Comparison of ENCODE assay signal across 8 mouse cellular contexts in the genomic region with DNA sequence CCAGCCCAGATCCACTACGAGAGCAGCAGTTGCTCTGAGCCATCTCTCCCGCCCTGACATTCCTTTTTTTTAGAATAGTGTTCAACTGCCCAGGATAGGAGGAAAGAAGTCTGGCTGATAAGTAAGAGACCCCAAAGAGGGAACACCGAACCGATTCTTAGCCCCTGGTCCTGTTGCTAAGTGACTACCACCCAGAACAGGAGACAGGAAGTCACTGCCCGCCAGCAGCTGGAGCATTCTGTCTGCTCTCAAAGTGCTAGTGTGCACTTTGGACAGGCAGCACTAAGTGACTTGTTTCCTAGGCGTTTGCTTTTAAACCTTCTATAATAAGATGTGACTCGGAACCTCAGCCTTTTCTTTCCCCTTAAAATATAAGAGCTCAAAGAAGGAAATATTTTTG. TPM values are rescaled to one million over a fixed set of nuclear protein-coding genes. Genes with fewer than 3 reads are reported as not detected.
DNase-seq lines count a peak whose midpoint lies in the region; ATAC-seq and TF ChIP-seq lines count a peak whose summit lies in the region.

No protein-coding gene starts in this region.

- H3K9me3 ChIP-seq in hindbrain, embryonic 13.5 days = no peaks in the 10 kb centered on the region
- H3K9me3 ChIP-seq in hindbrain, embryonic 10.5 days = no peaks in the 10 kb centered on the region
- no peaks in the 10 kb centered on the region for H3K9me3 ChIP-seq in stomach, embryonic 14.5 days (ENCODE audit: control insufficient read depth, low read depth, low read length)
- no peaks in the 10 kb centered on the region for H3K9me3 ChIP-seq in stomach, postnatal 0 days (ENCODE audit: control insufficient read depth, low read length)

- ATAC-seq in hindbrain, embryonic 13.5 days (ENCODE audit: low FRiP score) = no peak
- no peak for ATAC-seq in stomach, embryonic 14.5 days (ENCODE audit: insufficient number of reproducible peaks, insufficient read depth, low FRiP score, low read depth)
- ATAC-seq in stomach, postnatal 0 days (ENCODE audit: low FRiP score, low TSS enrichment) = no peak

- H3K27ac ChIP-seq in hindbrain, embryonic 13.5 days = peak overlapping the region; percentile 15; the same call in 1 of the 2 replicates
- H3K27ac ChIP-seq in hindbrain, embryonic 10.5 days = no peak overlapping the region
- H3K27ac ChIP-seq in stomach, embryonic 14.5 days (ENCODE audit: low read length) = peak overlapping the region; percentile 29; the same call in 1 of the 2 replicates
- H3K27ac ChIP-seq in stomach, postnatal 0 days (replicated peaks) = no peak overlapping the region
- peak overlapping the region; percentile 54 for H3K27ac ChIP-seq in kidney, adult 2 months (ENCODE audit: insufficient read depth, low read depth, low read length)

- no peak for DNase-seq in hindbrain, embryonic 10.5 days (ENCODE audit: low spot score)
- no peak for DNase-seq in stomach, postnatal 0 days (ENCODE audit: low spot score)
- DNase-seq in kidney, adult 2 months = peak; percentile 61
- peak; percentile 43 for DNase-seq in naive thymus-derived CD4-positive, alpha-beta T cell, adult 2 months (ENCODE audit: low read depth)
- no peak for DNase-seq in adrenal gland, postnatal 36 days
- DNase-seq in layer of hippocampus, postnatal 25 days (ENCODE audit: extremely low spot score in 1 of 2, low spot score in 1 of 2) = no peak

- TF ChIP-seq CTCF in stomach, postnatal 0 days (IDR thresholded peaks at IDR 0.05; ENCODE audit: low read depth) = no peak
- no peak for TF ChIP-seq CTCF in kidney, adult 2 months (conservative IDR thresholded peaks at IDR 0.05; ENCODE audit: insufficient read depth, insufficient read length, low read depth, low read length)

- no peak overlapping the region for H3K4me3 ChIP-seq in hindbrain, embryonic 13.5 days
- H3K4me3 ChIP-seq in hindbrain, embryonic 10.5 days = no peak overlapping the region
- H3K4me3 ChIP-seq in stomach, embryonic 14.5 days (ENCODE audit: low read depth, low read length) = no peak overlapping the region
- H3K4me3 ChIP-seq in stomach, postnatal 0 days (ENCODE audit: low read depth, low read length) = no peak overlapping the region
- no peak overlapping the region for H3K4me3 ChIP-seq in kidney, adult 2 months (ENCODE audit: insufficient read depth, low read depth, low read length)

- WGBS in hindbrain, embryonic 13.5 days = 84% methylated on average over 7 of the region's 7 CpGs
- whole genome bisulfite sequencing in hindbrain, embryonic 10.5 days = 81% methylated on average over 7 of the region's 7 CpGs
- 62% methylated on average over 7 of the region's 7 CpGs for WGBS in stomach, embryonic 14.5 days
- 58% methylated on average over 7 of the region's 7 CpGs for WGBS in stomach, postnatal 0 days
- 25% methylated on average over 7 of the region's 7 CpGs for WGBS in kidney, adult 2 months

- H3K4me2 ChIP-seq in hindbrain, embryonic 13.5 days = no peak overlapping the region
- H3K4me2 ChIP-seq in stomach, embryonic 14.5 days (replicated peaks; ENCODE audit: low read depth, low read length) = no peak overlapping the region
- no peak overlapping the region for H3K4me2 ChIP-seq in stomach, postnatal 0 days (replicated peaks; ENCODE audit: low read depth)

- H3K36me3 ChIP-seq in hindbrain, embryonic 13.5 days = peaks cover 53% of the 10 kb centered on the region
- peaks cover 50% of the 10 kb centered on the region for H3K36me3 ChIP-seq in hindbrain, embryonic 10.5 days
- H3K36me3 ChIP-seq in stomach, embryonic 14.5 days (ENCODE audit: control insufficient read depth, insufficient read depth, low read length) = peaks cover 8% of the 10 kb centered on the region; the same call in 1 of the 2 replicates
- H3K36me3 ChIP-seq in stomach, postnatal 0 days (ENCODE audit: control insufficient read depth, insufficient read depth, low read length) = no peaks in the 10 kb centered on the region; the same call in 1 of the 2 replicates
- H3K36me3 ChIP-seq in kidney, adult 2 months (ENCODE audit: control insufficient read depth, insufficient read depth, low read length) = no peaks in the 10 kb centered on the region; the same call in 1 of the 2 replicates

- TF ChIP-seq POLR2A in kidney, adult 2 months (IDR thresholded peaks at IDR 0.05; ENCODE audit: low read depth, low read length) = no peak

- H3K4me1 ChIP-seq in hindbrain, embryonic 13.5 days (replicated peaks) = 0 out of 2 replicates have a peak, but pooled peaks cover 4% of the 10 kb centered on the region
- peaks cover 11% of the 10 kb centered on the region for H3K4me1 ChIP-seq in hindbrain, embryonic 10.5 days (replicated peaks)
- 0 out of 2 replicates have a peak, but pooled peaks cover 2% of the 10 kb centered on the region for H3K4me1 ChIP-seq in stomach, embryonic 14.5 days (ENCODE audit: control insufficient read depth, insufficient read depth, low read length)
- no peaks in the 10 kb centered on the region for H3K4me1 ChIP-seq in stomach, postnatal 0 days (replicated peaks; ENCODE audit: control insufficient read depth, insufficient read depth)
- peaks cover 11% of the 10 kb centered on the region for H3K4me1 ChIP-seq in kidney, adult 2 months (ENCODE audit: control insufficient read depth, insufficient read depth, low read length)

- H3K9ac ChIP-seq in hindbrain, embryonic 13.5 days = no peak overlapping the region
- H3K9ac ChIP-seq in stomach, embryonic 14.5 days (replicated peaks; ENCODE audit: low read depth, low read length) = no peak overlapping the region
- no peak overlapping the region for H3K9ac ChIP-seq in stomach, postnatal 0 days (ENCODE audit: low read length)

- TF ChIP-seq EP300 in stomach, postnatal 0 days (optimal IDR thresholded peaks at IDR 0.05) = no peak

- no peaks in the 10 kb centered on the region for H3K27me3 ChIP-seq in hindbrain, embryonic 13.5 days
- no peaks in the 10 kb centered on the region for H3K27me3 ChIP-seq in hindbrain, embryonic 10.5 days (ENCODE audit: insufficient read depth, poor library complexity, severe bottlenecking)
- H3K27me3 ChIP-seq in stomach, embryonic 14.5 days (ENCODE audit: control insufficient read depth, insufficient read depth, low read length) = no peaks in the 10 kb centered on the region
- no peaks in the 10 kb centered on the region for H3K27me3 ChIP-seq in stomach, postnatal 0 days (ENCODE audit: control insufficient read depth, insufficient read depth, low read length)
- H3K27me3 ChIP-seq in kidney, adult 2 months (replicated peaks; ENCODE audit: control insufficient read depth, insufficient read depth, low read length) = no peaks in the 10 kb centered on the region

RNA-seq across cellular contexts. Expression of a gene that starts 5.0 kb away (rescaled TPM):
- 0.13 and 0.27 TPM in 2 replicates for polyA plus RNA-seq in hindbrain, embryonic 13.5 days (2015; fragmentation: Nextera tagmentation; extraction: Ambion mirVana)
- polyA plus RNA-seq in hindbrain, embryonic 10.5 days (2016; fragmentation: Nextera tagmentation; extraction: Ambion mirVana) = 0.35 and 0.47 TPM in 2 replicates
- 0.13 and 0.51 TPM in 2 replicates for polyA plus RNA-seq in stomach, embryonic 14.5 days (2014; fragmentation: Nextera tagmentation; extraction: Ambion mirVana)
- polyA plus RNA-seq in stomach, postnatal 0 days (2015; fragmentation: Nextera tagmentation; extraction: Ambion mirVana) = 0.13 and 0.15 TPM in 2 replicates
- 0.60 and 1.0 TPM in 2 replicates for polyA plus RNA-seq in kidney, adult 2 months (2012; rRNA removed)
- total RNA-seq in adrenal gland, postnatal 36 days (2021) = under 1 TPM; 0.50 to 0.59 TPM
- total RNA-seq in layer of hippocampus, postnatal 25 days (2021) = under 1 TPM; 0.12 to 0.15 TPM

RNA-seq across cellular contexts. Expression of a gene that starts 37.8 kb away (rescaled TPM):
- 12.5 and 13.1 TPM in 2 replicates for polyA plus RNA-seq in hindbrain, embryonic 13.5 days (2015; fragmentation: Nextera tagmentation; extraction: Ambion mirVana)
- 10.5 and 12.4 TPM in 2 replicates for polyA plus RNA-seq in hindbrain, embryonic 10.5 days (2016; fragmentation: Nextera tagmentation; extraction: Ambion mirVana)
- 13.6 and 15.1 TPM in 2 replicates for polyA plus RNA-seq in stomach, embryonic 14.5 days (2014; fragmentation: Nextera tagmentation; extraction: Ambion mirVana)
- polyA plus RNA-seq in stomach, postnatal 0 days (2015; fragmentation: Nextera tagmentation; extraction: Ambion mirVana) = 4.9 TPM in 2 replicates
- polyA plus RNA-seq in kidney, adult 2 months (2012; rRNA removed) = 2.2 and 2.9 TPM in 2 replicates
- 10 to 100 TPM; 11.0 to 12.0 TPM for total RNA-seq in adrenal gland, postnatal 36 days (2021)
- 10 to 100 TPM in 1 of 2 experiments, 1 to 10 TPM in 1; 8.5 to 10.4 TPM for total RNA-seq in layer of hippocampus, postnatal 25 days (2021)

RNA-seq across cellular contexts. Expression of a gene that starts 52.7 kb away (rescaled TPM):
- polyA plus RNA-seq in hindbrain, embryonic 13.5 days (2015; fragmentation: Nextera tagmentation; extraction: Ambion mirVana) = 3.7 and 3.8 TPM in 2 replicates
- polyA plus RNA-seq in hindbrain, embryonic 10.5 days (2016; fragmentation: Nextera tagmentation; extraction: Ambion mirVana) = 19.8 and 24.2 TPM in 2 replicates
- 13.3 and 14.2 TPM in 2 replicates for polyA plus RNA-seq in stomach, embryonic 14.5 days (2014; fragmentation: Nextera tagmentation; extraction: Ambion mirVana)
- 2.7 and 3.6 TPM in 2 replicates for polyA plus RNA-seq in stomach, postnatal 0 days (2015; fragmentation: Nextera tagmentation; extraction: Ambion mirVana)
- polyA plus RNA-seq in kidney, adult 2 months (2012; rRNA removed) = 0.90 and 1.3 TPM in 2 replicates
- under 1 TPM; 0.93 to 0.95 TPM for total RNA-seq in adrenal gland, postnatal 36 days (2021)
- total RNA-seq in layer of hippocampus, postnatal 25 days (2021) = under 1 TPM; 0.30 to 0.33 TPM

Comparison
In these comparisons a context has a peak if more than half of its experiments do, and no peak if none do; other contexts are left out.
1. H3K27ac ChIP-seq: peak in hindbrain, embryonic 13.5 days (single experiment), stomach, embryonic 14.5 days (single experiment) and kidney, adult 2 months (single experiment); none in hindbrain, embryonic 10.5 days (single experiment) and stomach, postnatal 0 days (single experiment).
2. DNase-seq: peak in kidney, adult 2 months (single experiment) and naive thymus-derived CD4-positive, alpha-beta T cell, adult 2 months (single experiment); none in hindbrain, embryonic 10.5 days (single experiment), stomach, postnatal 0 days (single experiment), adrenal gland, postnatal 36 days (0 of 2) and layer of hippocampus, postnatal 25 days (0 of 2).